Mouse (Mus musculus): ENCODE measurements at regions not wholly inside any gene's neighbourhood (a gene's known extent, or its start where the extent isn't known, plus 50 kb on each side); places are given as distances from the start of the nearest gene placed in this dataset.

- TF ChIP-seq CTCF (IDR thresholded peaks at IDR 0.05; ENCODE audit: borderline replicate concordance, extremely low read depth, insufficient read depth, insufficient read length) (no peak), POLR2A (IDR thresholded peaks at IDR 0.05; ENCODE audit: borderline replicate concordance, extremely low read depth, insufficient read depth, insufficient read length, poor library complexity, severe bottlenecking) (no peak)
These were observed 91.0 kb downstream of the Krtap20-2 start for GRCm38 (mm10) chr16:89296620-89297019.

Measured in brain, embryonic 14.5 days (tissue).